Mouse (Mus musculus) limb, embryonic 12.5 days (tissue): ENCODE measurements around the gene Mroh2a. TPM values are rescaled to one million over a fixed set of nuclear protein-coding genes. Genes with fewer than 3 reads are reported as not detected.
A peak's percentile ranks its signal among the peaks of the same experiment; 100 is the strongest.

Experiments used
- ATAC-seq: fragments of 200-750 bp; cut with Nextera tagmentation; 2 replicates; pipeline ENCODE4 v1.8.0; 2017; ENCODE audit warnings: low read depth, moderate TSS enrichment; ENCODE audit not compliant: insufficient number of reproducible peaks, insufficient read depth, low FRiP score, low TSS enrichment
- H3K27ac ChIP-seq: fragments of 300-500 bp; sonication (generic); 2 replicates; pipeline ENCODE4 v1.5.1; 2016; ENCODE audit warnings: mild to moderate bottlenecking, moderate library complexity
- H3K27me3 ChIP-seq: fragments of 300-500 bp; sonication (generic); 2 replicates; pipeline ENCODE4 v1.6.1; 2016; ENCODE audit warnings: mild to moderate bottlenecking, moderate library complexity
- H3K36me3 ChIP-seq: fragments of 300-500 bp; sonication (generic); 2 replicates; pipeline ENCODE4 v1.6.1; 2016; ENCODE audit warnings: mild to moderate bottlenecking, moderate library complexity
- H3K4me1 ChIP-seq: fragments of 300-500 bp; sonication (generic); replicated peaks from 2 replicates; pipeline ENCODE4 v1.6.1; 2016
- H3K4me2 ChIP-seq: fragments of 300-500 bp; sonication (generic); 2 replicates; pipeline ENCODE4 v1.6.1; 2016; ENCODE audit warnings: mild to moderate bottlenecking, moderate library complexity
- H3K4me3 ChIP-seq: fragments of 300-500 bp; sonication (generic); replicated peaks from 2 replicates; pipeline ENCODE4 v1.5.1; 2016; ENCODE audit warnings: mild to moderate bottlenecking
- H3K9ac ChIP-seq: fragments of 300-500 bp; sonication (generic); replicated peaks from 2 replicates; pipeline ENCODE4 v1.6.1; 2016; ENCODE audit warnings: mild to moderate bottlenecking, moderate library complexity
- H3K9me3 ChIP-seq: fragments of 300-500 bp; sonication (generic); 2 replicates; pipeline ENCODE4 v1.6.1; 2016; ENCODE audit warnings: mild to moderate bottlenecking, moderate library complexity
- WGBS: fragments of 180-500 bp; shearing (Covaris S2); methylation state at CpG from one replicate; pipeline ENCODE4 v1.1.7; 2016; 5-methylcytosine and 5-hydroxymethylcytosine counted together
- polyA plus RNA-seq: library from polyadenylated mRNA; unstranded; fragments of >200 nt; fragmentation: Nextera tagmentation; extraction: Ambion mirVana; gene quantifications from 2 replicates; pipeline ENCODE4 v1.2.1, GENCODE M21; 2016

Gene Mroh2a
- polyA plus RNA-seq = 1.5 and 2.0 TPM in 2 replicates

DNA sequence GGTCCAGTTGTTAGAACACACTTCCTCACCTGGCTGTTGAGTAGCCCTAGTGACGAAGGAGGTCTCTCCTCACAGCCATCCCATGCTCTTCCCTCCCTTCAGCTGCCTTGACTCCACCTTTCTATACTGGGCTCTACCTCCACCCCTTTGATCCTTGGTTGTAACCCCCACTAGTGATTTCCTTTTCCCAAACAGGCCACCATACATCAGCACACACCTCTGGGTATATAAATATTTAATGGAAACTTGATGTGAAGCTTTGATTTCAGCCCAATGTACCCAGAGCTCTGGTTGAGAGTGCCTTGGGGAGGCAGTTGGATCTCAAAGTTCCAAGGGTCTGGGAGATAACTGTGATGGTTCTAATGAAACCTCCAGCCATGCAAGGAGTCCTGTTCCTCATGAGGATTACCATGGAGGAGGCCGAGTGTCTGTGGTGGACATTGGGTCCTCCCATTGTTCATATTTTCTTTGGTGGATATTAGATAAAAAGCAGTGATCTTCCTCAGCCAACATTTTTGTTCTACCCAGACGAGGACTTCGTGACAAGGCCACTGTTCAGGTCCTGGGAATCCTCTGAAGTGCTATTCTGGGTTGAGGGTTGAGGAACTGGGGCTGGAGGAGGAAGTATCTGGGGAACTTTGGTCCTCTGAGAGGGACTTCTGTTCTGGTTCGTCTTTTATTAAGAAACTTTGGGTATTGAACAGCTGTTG, at the start of gene Mroh2a:
TSS of gene Mroh2a (plus strand) at position 317 of the 710 bp plus-strand sequence.
- 58% methylated on average over 5 of the region's 5 CpGs for WGBS
- no peak within 1 kb of the TSS for H3K4me3 ChIP-seq
- H3K9ac ChIP-seq = no peak within 1 kb of the TSS
- H3K9me3 ChIP-seq = peaks cover 66% of the 10 kb centered on the region
- H3K27me3 ChIP-seq = no peaks in the 10 kb centered on the region
- H3K27ac ChIP-seq = no peak within 1 kb of the TSS
- no peaks in the 10 kb centered on the region for H3K4me1 ChIP-seq
- no peak within 1 kb of the TSS for H3K4me2 ChIP-seq
- ATAC-seq = no peak
- no peaks in the 10 kb centered on the region for H3K36me3 ChIP-seq

DNA sequence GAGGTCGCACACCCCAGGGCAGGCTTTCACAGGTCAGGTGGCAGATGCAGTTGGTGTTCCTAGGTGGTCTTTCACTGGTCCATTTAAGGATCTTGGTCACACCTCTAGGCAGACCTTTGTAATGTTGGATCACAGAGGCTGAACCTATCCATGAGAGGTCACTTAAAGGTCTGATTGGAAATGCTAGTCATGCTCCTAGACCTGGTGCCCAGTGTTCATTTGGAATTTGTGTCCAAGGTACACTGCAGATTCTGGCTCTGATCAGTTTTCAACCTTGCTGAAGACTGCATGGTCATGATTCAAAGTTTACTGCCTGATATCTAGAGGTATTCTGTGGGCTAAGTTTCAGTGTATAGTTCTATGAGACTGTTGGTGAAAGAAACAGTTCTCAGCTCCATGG, 47.1 kb upstream of the Mroh2a start:
- Histone ChIP-seq H3K4me1 (no peaks in the 10 kb centered on the region), H3K4me3 (no peak overlapping the region), H3K27ac (no peak overlapping the region), H3K9me3 (peaks cover 25% of the 10 kb centered on the region), H3K9ac (no peak overlapping the region), H3K27me3 (no peaks in the 10 kb centered on the region), H3K36me3 (no peaks in the 10 kb centered on the region), H3K4me2 (no peak overlapping the region)
- ATAC-seq = no peak
- 89% methylated on average over 1 of the region's 1 CpGs for WGBS

DNA sequence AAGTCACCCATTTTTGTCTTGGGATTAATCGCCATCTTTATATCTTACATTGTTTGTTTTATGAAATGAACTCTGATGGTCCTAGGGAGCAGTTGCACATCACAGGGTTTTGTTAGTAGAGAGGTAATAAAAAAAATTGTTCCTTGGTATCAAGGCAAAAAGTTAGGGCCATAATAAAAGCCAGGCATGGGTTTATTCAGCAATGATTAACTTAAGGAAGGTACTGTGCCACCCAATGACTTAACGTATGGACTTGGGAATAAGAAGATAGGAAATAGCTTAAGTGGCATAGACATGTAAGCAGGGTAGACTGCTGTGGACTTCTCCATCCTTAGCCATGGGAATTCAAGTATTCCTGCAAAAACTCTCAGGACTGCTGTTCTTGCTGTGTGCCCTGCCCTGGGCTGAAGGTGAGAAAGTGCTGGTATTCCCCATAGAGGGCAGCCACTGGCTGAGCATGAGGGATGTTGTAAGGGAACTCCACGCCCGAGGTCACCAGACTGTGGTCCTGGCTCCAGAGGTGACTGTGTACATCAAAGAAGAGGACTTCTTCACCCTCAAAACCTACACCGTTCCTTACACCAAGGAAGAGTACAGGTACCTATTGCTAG, 40.4 kb upstream of the Mroh2a start:
- Histone ChIP-seq H3K9me3 (no peaks in the 10 kb centered on the region), H3K27ac (no peak overlapping the region), H3K4me1 (no peaks in the 10 kb centered on the region), H3K4me3 (no peak overlapping the region), H3K9ac (no peak overlapping the region), H3K36me3 (no peaks in the 10 kb centered on the region), H3K4me2 (no peak overlapping the region), H3K27me3 (no peaks in the 10 kb centered on the region)
- no peak for ATAC-seq
- WGBS = 83% methylated on average over 5 of the region's 5 CpGs

- Histone ChIP-seq H3K27ac (no peak overlapping the region), H3K9me3 (no peaks in the 10 kb centered on the region), H3K4me3 (no peak overlapping the region), H3K36me3 (no peaks in the 10 kb centered on the region), H3K4me1 (no peaks in the 10 kb centered on the region), H3K4me2 (no peak overlapping the region), H3K9ac (no peak overlapping the region), H3K27me3 (no peaks in the 10 kb centered on the region)
- no peak for ATAC-seq
- WGBS = 72% methylated on average over 3 of the region's 3 CpGs
Measured at GRCm38 (mm10) chr1:88192136-88192535, 34.6 kb upstream of the Mroh2a start.

- 89% methylated on average over 1 of the region's 1 CpGs for WGBS
- Histone ChIP-seq H3K27ac (no peak overlapping the region), H3K36me3 (no peaks in the 10 kb centered on the region), H3K9ac (no peak overlapping the region), H3K4me1 (no peaks in the 10 kb centered on the region), H3K9me3 (no peaks in the 10 kb centered on the region), H3K27me3 (no peaks in the 10 kb centered on the region), H3K4me2 (no peak overlapping the region), H3K4me3 (no peak overlapping the region)
- ATAC-seq = no peak
Measured at GRCm38 (mm10) chr1:88195687-88196086, 31.1 kb upstream of the Mroh2a start.

DNA sequence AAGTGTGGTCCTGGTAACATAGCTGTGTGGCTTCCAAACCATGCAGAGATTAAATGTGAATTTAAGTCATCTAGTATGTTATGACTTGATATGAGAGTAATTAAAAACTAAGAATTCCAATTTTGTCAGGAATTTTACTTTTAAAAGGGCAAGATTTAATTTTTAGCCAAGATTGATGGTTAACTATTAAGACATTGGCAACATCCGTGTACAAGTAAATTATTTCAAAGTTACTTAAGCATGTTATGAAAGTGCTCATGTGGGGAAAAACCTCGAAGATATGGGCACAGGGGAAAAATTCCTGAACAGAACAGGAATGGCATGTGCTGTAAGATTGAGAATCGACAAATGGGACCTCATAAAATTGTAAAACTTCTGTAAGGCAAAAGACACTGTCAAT, 29.3 kb upstream of the Mroh2a start:
- Histone ChIP-seq H3K27ac (no peak overlapping the region), H3K9ac (no peak overlapping the region), H3K4me2 (no peak overlapping the region), H3K27me3 (no peaks in the 10 kb centered on the region), H3K36me3 (no peaks in the 10 kb centered on the region), H3K9me3 (no peaks in the 10 kb centered on the region), H3K4me1 (no peaks in the 10 kb centered on the region), H3K4me3 (no peak overlapping the region)
- WGBS = 73% methylated on average over 3 of the region's 3 CpGs
- ATAC-seq = no peak

DNA sequence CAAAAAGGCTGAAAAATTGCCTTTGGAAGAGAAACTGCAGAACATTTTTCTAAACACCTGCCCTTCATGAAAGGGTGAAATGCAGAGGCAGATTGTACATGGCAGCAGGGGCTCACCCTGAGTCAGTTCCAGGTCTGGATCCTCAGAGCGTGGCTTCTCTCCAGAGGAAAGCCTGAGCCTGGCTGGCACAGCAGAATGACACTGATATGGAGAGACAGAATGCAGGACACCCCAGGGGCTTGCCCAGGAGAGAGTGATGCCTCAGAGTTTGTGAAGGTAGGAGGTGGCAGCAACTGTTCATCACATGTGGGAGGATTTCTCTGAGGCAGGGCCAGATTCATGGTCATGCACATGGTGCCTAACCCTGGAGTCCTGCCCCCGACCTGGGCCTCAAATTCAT, 26.8 kb upstream of the Mroh2a start:
- Histone ChIP-seq H3K4me3 (no peak overlapping the region), H3K4me2 (no peak overlapping the region)
- ATAC-seq = no peak

DNA sequence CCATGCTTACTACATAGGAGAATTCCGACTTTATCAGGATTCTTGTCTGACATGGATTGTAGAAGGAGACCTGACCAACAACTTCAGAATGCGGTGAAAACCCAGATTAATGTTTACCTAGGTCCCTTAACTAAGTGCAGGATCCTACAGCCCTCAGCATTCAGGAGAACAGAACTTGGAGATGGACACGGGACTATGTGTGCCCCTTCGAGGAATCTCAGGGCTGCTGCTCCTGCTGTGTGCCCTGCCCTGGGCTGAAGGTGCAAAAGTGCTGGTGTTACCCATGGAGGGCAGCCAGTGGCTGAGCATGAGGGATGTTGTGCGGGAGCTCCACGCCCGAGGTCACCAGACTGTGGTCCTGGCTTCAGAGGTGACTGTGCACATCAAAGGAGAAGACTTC, 26.3 kb upstream of the Mroh2a start, which contains the start of gene Ugt1a2:
TSS of gene Ugt1a2 (plus strand) at position 146 of the 400 bp plus-strand sequence.
- H3K4me3 ChIP-seq = no peak within 1 kb of the TSS
- H3K4me1 ChIP-seq = 0 out of 2 replicates have a peak, but pooled peaks cover 4% of the 10 kb centered on the region
- H3K27ac ChIP-seq = no peak within 1 kb of the TSS
- no peak within 1 kb of the TSS for H3K4me2 ChIP-seq
- no peak within 1 kb of the TSS for H3K9ac ChIP-seq
- WGBS = 85% methylated on average over 7 of the region's 7 CpGs
- no peak for ATAC-seq
- H3K27me3 ChIP-seq = no peaks in the 10 kb centered on the region
- peaks cover 16% of the 10 kb centered on the region for H3K9me3 ChIP-seq
- no peaks in the 10 kb centered on the region for H3K36me3 ChIP-seq

More for the DNA sequence above, 26.8 kb upstream of the Mroh2a start:
- no peak overlapping the region for H3K9ac ChIP-seq
- 83% methylated on average over 2 of the region's 2 CpGs for WGBS
- no peaks in the 10 kb centered on the region for H3K36me3 ChIP-seq
- H3K4me1 ChIP-seq = 0 out of 2 replicates have a peak, but pooled peaks cover under 1% of the 10 kb centered on the region
- peaks cover 15% of the 10 kb centered on the region for H3K9me3 ChIP-seq
- H3K27ac ChIP-seq = no peak overlapping the region
- no peaks in the 10 kb centered on the region for H3K27me3 ChIP-seq

GRCm38 (mm10) chr1:88205294-88205922, 21.4 kb upstream of the Mroh2a start, which contains the start of gene Dnajb3:
Dnajb3 (minus strand) TSS chr1:88205782.
- ATAC-seq = peak; percentile 99
- H3K9ac ChIP-seq = peak within 1 kb of the TSS; percentile 68
- H3K4me1 ChIP-seq = 0 out of 2 replicates have a peak, but pooled peaks cover 4% of the 10 kb centered on the region
- H3K36me3 ChIP-seq = no peaks in the 10 kb centered on the region
- 6% methylated on average over 62 of the region's 62 CpGs for WGBS
- H3K9me3 ChIP-seq = peaks cover 16% of the 10 kb centered on the region
- H3K4me3 ChIP-seq = peak within 1 kb of the TSS; percentile 45
- no peaks in the 10 kb centered on the region for H3K27me3 ChIP-seq
- peak within 1 kb of the TSS; percentile 24; the same call in 1 of the 2 replicates for H3K27ac ChIP-seq
- peak within 1 kb of the TSS; percentile 66 for H3K4me2 ChIP-seq

GRCm38 (mm10) chr1:88206843-88207479, 19.8 kb upstream of the Mroh2a start:
- no peak for ATAC-seq
- no peak overlapping the region for H3K4me2 ChIP-seq
- WGBS = 78% methylated on average over 2 of the region's 2 CpGs

GRCm38 (mm10) chr1:88211812-88212211, 15.0 kb upstream of the Mroh2a start, which contains the start of gene Ugt1a1:
Ugt1a1 (plus strand) TSS chr1:88211959.
- H3K9ac ChIP-seq = no peak within 1 kb of the TSS
- H3K4me2 ChIP-seq = no peak within 1 kb of the TSS
- no peak within 1 kb of the TSS for H3K27ac ChIP-seq
- H3K27me3 ChIP-seq = no peaks in the 10 kb centered on the region
- no peak within 1 kb of the TSS for H3K4me3 ChIP-seq
- 67% methylated on average over 8 of the region's 8 CpGs for whole genome bisulfite sequencing
- no peaks in the 10 kb centered on the region for H3K36me3 ChIP-seq
- H3K9me3 ChIP-seq = peaks cover 52% of the 10 kb centered on the region
- ATAC-seq = no peak
- H3K4me1 ChIP-seq = no peaks in the 10 kb centered on the region

More at GRCm38 (mm10) chr1:88206843-88207479, 19.8 kb upstream of the Mroh2a start:
- H3K27ac ChIP-seq = no peak overlapping the region
- H3K9ac ChIP-seq = no peak overlapping the region
- peaks cover 24% of the 10 kb centered on the region for H3K9me3 ChIP-seq
- H3K36me3 ChIP-seq = no peaks in the 10 kb centered on the region
- no peak overlapping the region for H3K4me3 ChIP-seq
- H3K4me1 ChIP-seq = 0 out of 2 replicates have a peak, but pooled peaks cover 4% of the 10 kb centered on the region
- no peaks in the 10 kb centered on the region for H3K27me3 ChIP-seq
